Mouse (Mus musculus): ENCODE results near the gene Ppp1r37. TPM values are rescaled to one million over a fixed set of nuclear protein-coding genes. Genes with fewer than 3 reads are reported as not detected.

Ppp1r37 gene
- total and polyA plus RNA-seq, 2 experiments from 2014 or later = 28.1 to 127 TPM

DNA sequence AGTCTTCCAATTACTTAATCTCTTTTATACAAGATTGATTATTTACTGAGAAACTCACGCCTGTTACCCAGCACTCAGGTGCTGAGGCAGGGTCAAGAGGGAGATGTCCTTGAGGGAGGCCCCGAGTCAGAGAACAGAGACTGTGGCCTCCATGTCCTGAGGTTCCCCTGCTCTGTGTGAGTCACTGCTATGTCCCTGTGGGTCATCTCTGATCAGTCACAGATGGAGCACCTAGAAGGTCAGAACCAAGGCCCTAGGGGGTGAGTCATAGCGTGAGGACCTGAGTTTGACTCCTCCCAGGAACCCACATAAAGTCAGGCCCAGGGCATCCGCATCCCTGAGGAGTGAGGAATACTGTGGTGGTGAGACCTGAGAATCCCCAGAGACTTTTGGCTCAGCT, 61.2 kb downstream of the Ppp1r37 start:
- no peak for TF ChIP-seq CTCF (IDR thresholded peaks at IDR 0.05)

GRCm38 (mm10) chr7:19500420-19501363, 62.2 kb downstream of the Ppp1r37 start:
- DNase-seq (ENCODE audit: low spot score) (no peak), ATAC-seq (ENCODE audit: low FRiP score) (no peak)
- no peak for TF ChIP-seq CTCF (IDR thresholded peaks at IDR 0.05)
- Histone ChIP-seq H3K36me3 (ENCODE audit: insufficient read depth, low read length) (no peaks in the 10 kb centered on the region), H3K9ac (replicated peaks; ENCODE audit: low read length, poor library complexity, severe bottlenecking) (no peak overlapping the region), H3K27ac (ENCODE audit: low read depth, low read length) (no peak overlapping the region), H3K9me3 (ENCODE audit: low read length) (no peaks in the 10 kb centered on the region), H3K4me2 (ENCODE audit: low read depth, low read length, poor library complexity, severe bottlenecking) (no peak overlapping the region), H3K4me3 (ENCODE audit: low read depth, low read length) (no peak overlapping the region), H3K27me3 (ENCODE audit: insufficient read depth, low read length) (no peaks in the 10 kb centered on the region), H3K4me1 (ENCODE audit: insufficient read depth, low read length) (no peaks in the 10 kb centered on the region)
- 77% methylated on average over 12 of the region's 12 CpGs for whole genome bisulfite sequencing

More for the DNA sequence above, 61.2 kb downstream of the Ppp1r37 start:
- no peak for ATAC-seq (ENCODE audit: low FRiP score)
- H3K9ac ChIP-seq (replicated peaks; ENCODE audit: low read length, poor library complexity, severe bottlenecking) = no peak overlapping the region
- WGBS = 77% methylated on average over 4 of the region's 4 CpGs
- no peak overlapping the region for H3K4me2 ChIP-seq (ENCODE audit: low read depth, low read length, poor library complexity, severe bottlenecking)
- H3K4me1 ChIP-seq (ENCODE audit: insufficient read depth, low read length) = no peaks in the 10 kb centered on the region
- no peaks in the 10 kb centered on the region for H3K36me3 ChIP-seq (ENCODE audit: insufficient read depth, low read length)
- H3K4me3 ChIP-seq (ENCODE audit: low read depth, low read length) = no peak overlapping the region
- H3K27ac ChIP-seq (ENCODE audit: low read depth, low read length) = no peak overlapping the region
- H3K9me3 ChIP-seq (ENCODE audit: low read length) = no peaks in the 10 kb centered on the region
- no peaks in the 10 kb centered on the region for H3K27me3 ChIP-seq (ENCODE audit: insufficient read depth, low read length)
- no peak for DNase-seq (ENCODE audit: low spot score)

DNA sequence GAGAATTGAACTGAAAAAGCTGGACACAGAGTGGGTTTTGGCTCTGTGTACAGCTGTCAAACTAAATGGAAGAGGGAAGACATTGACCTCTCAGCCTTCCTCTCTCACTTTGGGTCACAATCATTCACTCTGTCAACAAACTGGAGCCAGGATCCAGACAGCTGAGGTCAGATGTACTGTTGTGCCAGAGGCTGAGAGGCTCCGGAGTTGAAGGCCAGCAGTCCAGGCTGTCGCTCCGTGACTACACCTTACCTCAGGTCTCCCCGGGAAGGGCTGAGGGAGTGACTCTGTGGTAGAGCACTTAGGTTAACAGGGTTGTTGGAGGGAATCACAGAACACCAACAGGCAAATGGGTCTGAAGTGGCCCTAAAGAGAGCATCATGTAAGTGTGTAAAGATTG, 64.5 kb downstream of the Ppp1r37 start:
- H3K36me3 ChIP-seq (ENCODE audit: insufficient read depth, low read length) = no peaks in the 10 kb centered on the region
- H3K27me3 ChIP-seq (ENCODE audit: insufficient read depth, low read length) = peaks cover 3% of the 10 kb centered on the region; the same call in 1 of the 2 replicates
- no peaks in the 10 kb centered on the region for H3K4me1 ChIP-seq (ENCODE audit: insufficient read depth, low read length)
- DNase-seq (ENCODE audit: low spot score) = no peak
- H3K27ac ChIP-seq (ENCODE audit: low read depth, low read length) = no peak overlapping the region
- ATAC-seq (ENCODE audit: low FRiP score) = no peak
- H3K9ac ChIP-seq (replicated peaks; ENCODE audit: low read length, poor library complexity, severe bottlenecking) = no peak overlapping the region
- 85% methylated on average over 4 of the region's 4 CpGs for WGBS
- H3K4me2 ChIP-seq (ENCODE audit: low read depth, low read length, poor library complexity, severe bottlenecking) = no peak overlapping the region
- TF ChIP-seq CTCF (IDR thresholded peaks at IDR 0.05) = no peak
- H3K4me3 ChIP-seq (ENCODE audit: low read depth, low read length) = no peak overlapping the region
- no peaks in the 10 kb centered on the region for H3K9me3 ChIP-seq (ENCODE audit: low read length)

GRCm38 (mm10) chr7:19496214-19496555, 66.7 kb downstream of the Ppp1r37 start:
- peaks cover 11% of the 10 kb centered on the region for H3K27me3 ChIP-seq (ENCODE audit: insufficient read depth, low read length)
- no peaks in the 10 kb centered on the region for H3K9me3 ChIP-seq (ENCODE audit: low read length)
- DNase-seq (ENCODE audit: low spot score) = no peak
- H3K27ac ChIP-seq (ENCODE audit: low read depth, low read length) = no peak overlapping the region
- no peak overlapping the region for H3K4me2 ChIP-seq (ENCODE audit: low read depth, low read length, poor library complexity, severe bottlenecking)
- 69% methylated on average over 5 of the region's 5 CpGs for WGBS
- no peak overlapping the region for H3K4me3 ChIP-seq (ENCODE audit: low read depth, low read length)
- no peaks in the 10 kb centered on the region for H3K36me3 ChIP-seq (ENCODE audit: insufficient read depth, low read length)
- no peak overlapping the region for H3K9ac ChIP-seq (replicated peaks; ENCODE audit: low read length, poor library complexity, severe bottlenecking)
- no peaks in the 10 kb centered on the region for H3K4me1 ChIP-seq (ENCODE audit: insufficient read depth, low read length)
- no peak for TF ChIP-seq CTCF (IDR thresholded peaks at IDR 0.05)
- ATAC-seq (ENCODE audit: low FRiP score) = no peak

- 73% methylated on average over 19 of the region's 20 CpGs for WGBS
- H3K27ac ChIP-seq (ENCODE audit: low read depth, low read length) = no peak overlapping the region
- H3K36me3 ChIP-seq (ENCODE audit: insufficient read depth, low read length) = no peaks in the 10 kb centered on the region
- H3K4me3 ChIP-seq (ENCODE audit: low read depth, low read length) = no peak overlapping the region
- no peak for ATAC-seq (ENCODE audit: low FRiP score)
- TF ChIP-seq CTCF (IDR thresholded peaks at IDR 0.05) = no peak
- no peaks in the 10 kb centered on the region for H3K4me1 ChIP-seq (ENCODE audit: insufficient read depth, low read length)
- no peak for DNase-seq (ENCODE audit: low spot score)
- H3K4me2 ChIP-seq (ENCODE audit: low read depth, low read length, poor library complexity, severe bottlenecking) = no peak overlapping the region
- no peak overlapping the region for H3K9ac ChIP-seq (replicated peaks; ENCODE audit: low read length, poor library complexity, severe bottlenecking)
- no peaks in the 10 kb centered on the region for H3K9me3 ChIP-seq (ENCODE audit: low read length)
- peaks cover 16% of the 10 kb centered on the region for H3K27me3 ChIP-seq (ENCODE audit: insufficient read depth, low read length)
Measured at GRCm38 (mm10) chr7:19495521-19496213, 67.2 kb downstream of the Ppp1r37 start.
